Mouse (Mus musculus) lung, postnatal 0 days (tissue): ENCODE data around the gene Tff2. TPM values are rescaled to one million over a fixed set of nuclear protein-coding genes. Genes with fewer than 3 reads are reported as not detected.
A peak's percentile ranks its signal among the peaks of the same experiment; 100 is the strongest.

Source experiments
- ATAC-seq: fragments of 200-750 bp; cut with Nextera tagmentation; 2 replicates; pipeline ENCODE4 v1.8.0; 2017; ENCODE audit warnings: moderate library complexity
- DNase-seq: peaks from one replicate; pipeline ENCODE4 v3.0.0-alpha.2; 2016; ENCODE audit warnings: low spot score
- H3K27ac ChIP-seq: fragments of 300-500 bp; sonication (generic); 2 replicates; pipeline ENCODE4 v1.5.1; 2014; ENCODE audit warnings: antibody characterized with exemption, mild to moderate bottlenecking, low read length, mixed read lengths
- H3K27me3 ChIP-seq: fragments of 300-500 bp; sonication (generic); replicated peaks from 2 replicates; pipeline ENCODE4 v1.6.1; 2014; ENCODE audit warnings: low read length, mixed read lengths; ENCODE audit not compliant: insufficient read depth
- H3K36me3 ChIP-seq: fragments of 300-500 bp; sonication (generic); 2 replicates; pipeline ENCODE4 v1.6.1; 2014; ENCODE audit warnings: low read length, mixed read lengths; ENCODE audit not compliant: insufficient read depth
- H3K4me1 ChIP-seq: fragments of 300-500 bp; sonication (generic); 2 replicates; pipeline ENCODE4 v1.6.1; 2014; ENCODE audit warnings: antibody characterized with exemption, low read depth, low read length, mixed read lengths; ENCODE audit not compliant: insufficient read depth
- H3K4me2 ChIP-seq: fragments of 300-500 bp; sonication (generic); replicated peaks from 2 replicates; pipeline ENCODE4 v1.6.1; 2014; ENCODE audit warnings: low read depth, mild to moderate bottlenecking, low read length, moderate library complexity, mixed read lengths
- H3K4me3 ChIP-seq: fragments of 300-500 bp; sonication (generic); 2 replicates; pipeline ENCODE4 v1.5.1; 2014; ENCODE audit warnings: low read depth, low read length
- H3K9ac ChIP-seq: fragments of 300-500 bp; sonication (generic); replicated peaks from 2 replicates; pipeline ENCODE4 v1.6.1; 2014; ENCODE audit warnings: low read depth, mild to moderate bottlenecking
- H3K9me3 ChIP-seq: fragments of 300-500 bp; sonication (generic); 2 replicates; pipeline ENCODE4 v1.6.1; 2016; ENCODE audit warnings: low read length, mixed read lengths
- CTCF ChIP-seq: IDR thresholded peaks from 2 replicates; pipeline ENCODE4 v1.5.1; 2016; ENCODE audit warnings: antibody characterized with exemption, mild to moderate bottlenecking
- EP300 ChIP-seq: IDR thresholded peaks from 2 replicates; pipeline ENCODE4 v1.6.1; 2016; ENCODE audit warnings: antibody characterized with exemption, mild to moderate bottlenecking, control low read depth
- WGBS: fragments of 180-500 bp; shearing (Covaris S2); extraction: QIAGEN DNeasy Blood & Tissue Kit; methylation state at CpG from one replicate; pipeline ENCODE4 v1.1.7; 2014; 5-methylcytosine and 5-hydroxymethylcytosine counted together
- polyA plus RNA-seq: library from polyadenylated mRNA; unstranded; fragments of >200 nt; fragmentation: Nextera tagmentation; extraction: Ambion mirVana; gene quantifications from 2 replicates; pipeline ENCODE4 v1.2.1, GENCODE M21; 2015

The Tff2 gene
- polyA plus RNA-seq: 0.21 and 0.68 TPM in 2 replicates

GRCm38 (mm10) chr17:31144040-31145037 lies at the start of gene Tff2:
Tff2 (minus strand) TSS chr17:31144282.
- ATAC-seq (peak; percentile 72), DNase-seq (peak; percentile 55)
- no peaks in the 10 kb centered on the region for H3K9me3 ChIP-seq
- 47% methylated on average over 15 of the region's 15 CpGs for WGBS
- no peaks in the 10 kb centered on the region for H3K36me3 ChIP-seq
- H3K27ac ChIP-seq: no peak within 1 kb of the TSS
- no peak for TF ChIP-seq CTCF
- no peak for TF ChIP-seq EP300
- no peak within 1 kb of the TSS for H3K4me2 ChIP-seq
- no peaks in the 10 kb centered on the region for H3K27me3 ChIP-seq
- H3K9ac ChIP-seq: no peak within 1 kb of the TSS
- H3K4me3 ChIP-seq: no peak within 1 kb of the TSS
- no peaks in the 10 kb centered on the region for H3K4me1 ChIP-seq

- no peak for ATAC-seq
- no peaks in the 10 kb centered on the region for H3K36me3 ChIP-seq
- TF ChIP-seq EP300: no peak
- TF ChIP-seq CTCF: no peak
- no peak overlapping the region for H3K4me3 ChIP-seq
- no peak overlapping the region for H3K4me2 ChIP-seq
- H3K27me3 ChIP-seq: no peaks in the 10 kb centered on the region
- H3K9me3 ChIP-seq: no peaks in the 10 kb centered on the region
- no peak overlapping the region for H3K9ac ChIP-seq
- no peaks in the 10 kb centered on the region for H3K4me1 ChIP-seq
- DNase-seq: no peak
- 56% methylated on average over 9 of the region's 9 CpGs for WGBS
- no peak overlapping the region for H3K27ac ChIP-seq
Measured at GRCm38 (mm10) chr17:31193360-31193759, 49.3 kb upstream of the Tff2 start.

GRCm38 (mm10) chr17:31192663-31193062 lies 48.6 kb upstream of the Tff2 start:
- Histone ChIP-seq H3K36me3 (no peaks in the 10 kb centered on the region), H3K4me3 (no peak overlapping the region), H3K27me3 (no peaks in the 10 kb centered on the region), H3K27ac (no peak overlapping the region), H3K4me2 (no peak overlapping the region), H3K9ac (no peak overlapping the region), H3K4me1 (no peaks in the 10 kb centered on the region), H3K9me3 (no peaks in the 10 kb centered on the region)
- no peak for ATAC-seq
- DNase-seq: no peak
- 23% methylated on average over 2 of the region's 2 CpGs for WGBS
- TF ChIP-seq EP300: no peak

- H3K4me3 ChIP-seq: no peak overlapping the region
- ATAC-seq: no peak
- 81% methylated on average over 8 of the region's 8 CpGs for WGBS
Measured at GRCm38 (mm10) chr17:31191825-31192224, 47.7 kb upstream of the Tff2 start.

GRCm38 (mm10) chr17:31187370-31187769 lies 43.3 kb upstream of the Tff2 start:
- H3K27ac ChIP-seq: no peak overlapping the region
- H3K9me3 ChIP-seq: no peaks in the 10 kb centered on the region
- TF ChIP-seq CTCF (peak; percentile 92), EP300 (no peak)
- no peak overlapping the region for H3K9ac ChIP-seq
- no peaks in the 10 kb centered on the region for H3K27me3 ChIP-seq
- DNase-seq: peak; percentile 79
- no peaks in the 10 kb centered on the region for H3K36me3 ChIP-seq
- ATAC-seq: peak; percentile 49
- no peaks in the 10 kb centered on the region for H3K4me1 ChIP-seq
- WGBS: 9% methylated on average over 4 of the region's 4 CpGs
- H3K4me3 ChIP-seq: no peak overlapping the region
- H3K4me2 ChIP-seq: no peak overlapping the region

More at GRCm38 (mm10) chr17:31191825-31192224, 47.7 kb upstream of the Tff2 start:
- H3K4me1 ChIP-seq: no peaks in the 10 kb centered on the region
- no peak overlapping the region for H3K27ac ChIP-seq
- TF ChIP-seq EP300 (no peak), CTCF (no peak)
- H3K36me3 ChIP-seq: no peaks in the 10 kb centered on the region
- no peak overlapping the region for H3K9ac ChIP-seq
- no peak overlapping the region for H3K4me2 ChIP-seq
- DNase-seq: no peak
- H3K27me3 ChIP-seq: no peaks in the 10 kb centered on the region
- no peaks in the 10 kb centered on the region for H3K9me3 ChIP-seq

GRCm38 (mm10) chr17:31184269-31184990 lies 40.3 kb upstream of the Tff2 start:
- WGBS: 59% methylated on average over 12 of the region's 12 CpGs
- Histone ChIP-seq H3K27ac (no peak overlapping the region), H3K27me3 (no peaks in the 10 kb centered on the region), H3K9ac (no peak overlapping the region), H3K9me3 (no peaks in the 10 kb centered on the region), H3K36me3 (no peaks in the 10 kb centered on the region), H3K4me3 (no peak overlapping the region), H3K4me1 (no peaks in the 10 kb centered on the region), H3K4me2 (no peak overlapping the region)
- TF ChIP-seq EP300 (no peak), CTCF (no peak)
- no peak for ATAC-seq
- DNase-seq: no peak
